Mouse (Mus musculus): Measurements from ENCODE around the gene 9530068E07Rik.

DNA sequence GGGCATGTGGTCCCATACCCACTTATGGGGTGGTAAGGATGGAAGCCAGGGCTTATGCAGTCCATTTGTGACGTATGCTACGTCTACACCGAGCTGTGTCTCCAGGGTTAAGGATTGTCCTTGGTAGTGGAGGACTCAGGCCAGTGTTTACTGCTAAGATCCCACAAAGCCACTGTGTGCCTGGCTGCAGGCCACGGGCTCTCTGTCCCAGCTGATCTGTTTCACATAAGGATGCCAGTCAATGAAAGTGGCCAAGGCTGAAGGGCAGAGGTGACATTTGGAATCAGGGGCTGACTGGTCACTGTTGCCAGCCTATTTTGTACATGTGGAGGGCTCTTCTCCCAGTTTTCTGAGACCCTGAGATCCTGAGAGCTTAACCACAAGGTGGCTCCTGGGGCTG lies 18.6 kb upstream of the 9530068E07Rik start:
- TF ChIP-seq POLR2A (IDR thresholded peaks at IDR 0.05; ENCODE audit: low read depth, low read length) (no peak), CTCF (IDR thresholded peaks at IDR 0.05; ENCODE audit: extremely low read depth, insufficient read length, insufficient replicate concordance, low read depth, low read length) (no peak)
